Mouse (Mus musculus): ENCODE measurements around the gene Plac8.

DNA sequence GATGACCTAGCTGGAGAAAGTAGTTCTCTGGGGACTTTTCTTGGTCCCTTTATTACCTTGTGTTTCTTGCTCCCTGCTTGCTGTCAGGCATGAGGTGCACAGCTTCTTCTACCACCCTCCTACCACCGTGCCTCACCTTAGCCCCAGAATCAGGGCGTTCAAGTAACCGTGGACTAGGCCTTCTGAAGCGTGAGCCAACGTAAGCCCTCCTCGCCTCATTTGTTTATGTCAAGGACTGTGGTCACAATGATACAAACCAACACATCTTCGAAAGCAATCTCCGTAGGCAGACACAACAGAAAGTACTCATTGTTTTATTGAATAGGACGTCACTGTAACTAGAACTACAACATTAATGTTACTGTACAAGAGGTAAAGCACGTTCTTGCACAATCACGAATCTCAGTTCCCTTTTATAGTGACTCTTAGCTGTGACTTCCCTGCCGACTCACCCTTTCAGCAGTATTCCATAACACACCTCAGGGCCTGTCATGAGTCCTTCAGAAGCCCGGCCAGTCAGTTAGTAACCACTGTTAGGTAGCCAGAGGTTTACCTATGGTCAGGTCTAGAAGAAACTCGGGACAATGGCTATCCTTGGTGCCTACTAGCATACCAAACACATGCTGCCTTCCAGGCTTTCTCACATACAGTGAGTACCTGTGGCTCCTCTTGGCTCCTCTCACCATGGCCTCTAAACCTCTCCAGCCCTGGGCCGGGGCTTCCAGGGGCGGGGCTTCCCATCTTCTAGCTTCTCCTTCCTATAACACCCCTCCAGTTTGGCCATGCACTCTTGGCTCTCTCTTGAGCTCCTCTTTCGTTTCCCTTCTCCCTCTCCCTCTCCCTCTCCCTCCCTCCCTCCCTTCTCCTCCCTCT lies 42.1 kb upstream of the Plac8 start:
- TF ChIP-seq CTCF (IDR thresholded peaks at IDR 0.05; ENCODE audit: low read depth, low read length) (no peak), POLR2A (IDR thresholded peaks at IDR 0.05; ENCODE audit: extremely low read depth, insufficient read depth, low read length) (no peak)
